Mouse (Mus musculus) lung, embryonic 14.5 days (tissue): ENCODE results near the gene Gars. TPM values are rescaled to one million over a fixed set of nuclear protein-coding genes. Genes with fewer than 3 reads are reported as not detected.

Source experiments
- ATAC-seq: fragments of 200-750 bp; cut with Nextera tagmentation; 2 replicates; pipeline ENCODE4 v1.8.0; 2017; ENCODE audit warnings: mild to moderate bottlenecking, moderate TSS enrichment, moderate library complexity; ENCODE audit not compliant: insufficient read depth
- DNase-seq: peaks from one replicate; pipeline ENCODE4 v3.0.0-alpha.2; 2015
- H3K27ac ChIP-seq: fragments of 300-500 bp; sonication (generic); 2 replicates; pipeline ENCODE4 v1.5.1; 2014; ENCODE audit warnings: low read depth, mild to moderate bottlenecking, moderate library complexity
- H3K27me3 ChIP-seq: fragments of 300-500 bp; sonication (generic); 2 replicates; pipeline ENCODE4 v1.6.1; 2014; ENCODE audit warnings: low read length, control low read depth; ENCODE audit not compliant: insufficient read depth
- H3K36me3 ChIP-seq: fragments of 300-500 bp; sonication (generic); 2 replicates; pipeline ENCODE4 v1.6.1; 2014; ENCODE audit warnings: control low read depth; ENCODE audit not compliant: insufficient read depth
- H3K4me1 ChIP-seq: fragments of 300-500 bp; sonication (generic); 2 replicates; pipeline ENCODE4 v1.6.1; 2014; ENCODE audit warnings: antibody characterized with exemption, control low read depth; ENCODE audit not compliant: insufficient read depth
- H3K4me2 ChIP-seq: fragments of 300-500 bp; sonication (generic); 2 replicates; pipeline ENCODE4 v1.6.1; 2014; ENCODE audit warnings: mild to moderate bottlenecking
- H3K4me3 ChIP-seq: fragments of 300-500 bp; sonication (generic); 2 replicates; pipeline ENCODE4 v1.5.1; 2014; ENCODE audit warnings: low read depth, low read length
- H3K9ac ChIP-seq: fragments of 300-500 bp; sonication (generic); 2 replicates; pipeline ENCODE4 v1.6.1; 2014
- H3K9me3 ChIP-seq: fragments of 300-500 bp; sonication (generic); 2 replicates; pipeline ENCODE4 v1.6.1; 2016; ENCODE audit warnings: low read depth, low read length, control low read depth
- CTCF ChIP-seq: IDR thresholded peaks from 2 replicates; pipeline ENCODE4 v1.5.1; 2016; ENCODE audit warnings: antibody characterized with exemption, low read depth
- WGBS: fragments of 180-500 bp; shearing (Covaris S2); extraction: QIAGEN DNeasy Blood & Tissue Kit; methylation state at CpG from one replicate; pipeline ENCODE4 v1.1.7; 2014; 5-methylcytosine and 5-hydroxymethylcytosine counted together
- polyA plus RNA-seq: library from polyadenylated mRNA; unstranded; fragments of >200 nt; fragmentation: Nextera tagmentation; extraction: Ambion mirVana; gene quantifications from 2 replicates; pipeline ENCODE4 v1.2.1, GENCODE M21; 2014

Gars gene
- polyA plus RNA-seq, 1 experiment from 2014 or later: 153 TPM

- Histone ChIP-seq H3K9ac (no peak overlapping the region), H3K27ac (no peak overlapping the region), H3K4me3 (no peak overlapping the region), H3K27me3 (no peaks in the 10 kb centered on the region), H3K4me2 (no peak overlapping the region), H3K36me3 (no peaks in the 10 kb centered on the region), H3K9me3 (no peaks in the 10 kb centered on the region), H3K4me1 (no peaks in the 10 kb centered on the region)
- no peak for TF ChIP-seq CTCF
- ATAC-seq (no peak), DNase-seq (no peak)
- 73% methylated on average over 4 of the region's 4 CpGs for WGBS
These were observed 36.5 kb upstream of the Gars start for GRCm38 (mm10) chr6:55001320-55001719.

GRCm38 (mm10) chr6:55002438-55002837 lies 35.4 kb upstream of the Gars start:
- H3K9me3 ChIP-seq: no peaks in the 10 kb centered on the region
- no peaks in the 10 kb centered on the region for H3K27me3 ChIP-seq
- DNase-seq (peak; percentile 22), ATAC-seq (peak; percentile 63; the same call in 1 of the 2 replicates)
- no peaks in the 10 kb centered on the region for H3K4me1 ChIP-seq
- H3K4me2 ChIP-seq: no peak overlapping the region
- no peak overlapping the region for H3K9ac ChIP-seq
- no peak overlapping the region for H3K27ac ChIP-seq
- TF ChIP-seq CTCF: no peak
- no peaks in the 10 kb centered on the region for H3K36me3 ChIP-seq
- 52% methylated on average over 4 of the region's 4 CpGs for WGBS
- H3K4me3 ChIP-seq: no peak overlapping the region

GRCm38 (mm10) chr6:55003559-55003958 lies 34.2 kb upstream of the Gars start:
- DNase-seq (no peak), ATAC-seq (no peak)
- no peaks in the 10 kb centered on the region for H3K27me3 ChIP-seq
- no peaks in the 10 kb centered on the region for H3K9me3 ChIP-seq
- 55% methylated on average over 4 of the region's 4 CpGs for WGBS
- no peak overlapping the region for H3K27ac ChIP-seq
- TF ChIP-seq CTCF: no peak
- no peak overlapping the region for H3K4me2 ChIP-seq
- H3K4me1 ChIP-seq: no peaks in the 10 kb centered on the region
- H3K36me3 ChIP-seq: no peaks in the 10 kb centered on the region
- no peak overlapping the region for H3K4me3 ChIP-seq
- no peak overlapping the region for H3K9ac ChIP-seq

- no peak for TF ChIP-seq CTCF
- Histone ChIP-seq H3K4me1 (no peaks in the 10 kb centered on the region), H3K9me3 (no peaks in the 10 kb centered on the region), H3K9ac (no peak overlapping the region), H3K27ac (no peak overlapping the region), H3K27me3 (no peaks in the 10 kb centered on the region), H3K4me3 (no peak overlapping the region), H3K4me2 (no peak overlapping the region), H3K36me3 (no peaks in the 10 kb centered on the region)
- WGBS: 84% methylated on average over 8 of the region's 8 CpGs
- no peak for DNase-seq
- ATAC-seq: no peak
These were observed 29.4 kb upstream of the Gars start for GRCm38 (mm10) chr6:55008401-55008800.

GRCm38 (mm10) chr6:55009391-55010230 lies 28.2 kb upstream of the Gars start:
- H3K4me2 ChIP-seq: peak overlapping the region; percentile 45
- no peaks in the 10 kb centered on the region for H3K4me1 ChIP-seq
- WGBS: 25% methylated on average over 16 of the region's 16 CpGs
- H3K27ac ChIP-seq: peak overlapping the region; percentile 84
- no peaks in the 10 kb centered on the region for H3K36me3 ChIP-seq
- peak; percentile 76 for ATAC-seq
- no peak for TF ChIP-seq CTCF
- no peaks in the 10 kb centered on the region for H3K27me3 ChIP-seq
- H3K9ac ChIP-seq: peak overlapping the region; percentile 29; the same call in 1 of the 2 replicates
- H3K4me3 ChIP-seq: no peak overlapping the region
- peak; percentile 44 for DNase-seq
- no peaks in the 10 kb centered on the region for H3K9me3 ChIP-seq

GRCm38 (mm10) chr6:55010330-55011091 lies 27.3 kb upstream of the Gars start:
- Histone ChIP-seq H3K27ac (no peak overlapping the region), H3K4me1 (no peaks in the 10 kb centered on the region), H3K27me3 (no peaks in the 10 kb centered on the region), H3K36me3 (no peaks in the 10 kb centered on the region), H3K4me2 (peak overlapping the region; percentile 11; the same call in 1 of the 2 replicates), H3K9ac (no peak overlapping the region), H3K9me3 (no peaks in the 10 kb centered on the region), H3K4me3 (no peak overlapping the region)
- DNase-seq (no peak), ATAC-seq (no peak)
- WGBS: 62% methylated on average over 4 of the region's 4 CpGs
- TF ChIP-seq CTCF: no peak

GRCm38 (mm10) chr6:55012516-55012915 lies 25.3 kb upstream of the Gars start:
- H3K9ac ChIP-seq: no peak overlapping the region
- H3K27me3 ChIP-seq: no peaks in the 10 kb centered on the region
- no peak overlapping the region for H3K4me3 ChIP-seq
- no peak overlapping the region for H3K27ac ChIP-seq
- ATAC-seq (no peak), DNase-seq (no peak)
- no peaks in the 10 kb centered on the region for H3K9me3 ChIP-seq
- H3K36me3 ChIP-seq: no peaks in the 10 kb centered on the region
- WGBS: 57% methylated on average over 7 of the region's 7 CpGs
- TF ChIP-seq CTCF: no peak
- H3K4me1 ChIP-seq: peaks cover 3% of the 10 kb centered on the region; the same call in 1 of the 2 replicates
- H3K4me2 ChIP-seq: no peak overlapping the region
